Mouse (Mus musculus): ENCODE results near the gene Mtcp1. TPM values are rescaled to one million over a fixed set of nuclear protein-coding genes. Genes with fewer than 3 reads are reported as not detected.

The Mtcp1 gene
- polyA plus RNA-seq, 1 experiment from 2014 or later, result 3.3 TPM

DNA sequence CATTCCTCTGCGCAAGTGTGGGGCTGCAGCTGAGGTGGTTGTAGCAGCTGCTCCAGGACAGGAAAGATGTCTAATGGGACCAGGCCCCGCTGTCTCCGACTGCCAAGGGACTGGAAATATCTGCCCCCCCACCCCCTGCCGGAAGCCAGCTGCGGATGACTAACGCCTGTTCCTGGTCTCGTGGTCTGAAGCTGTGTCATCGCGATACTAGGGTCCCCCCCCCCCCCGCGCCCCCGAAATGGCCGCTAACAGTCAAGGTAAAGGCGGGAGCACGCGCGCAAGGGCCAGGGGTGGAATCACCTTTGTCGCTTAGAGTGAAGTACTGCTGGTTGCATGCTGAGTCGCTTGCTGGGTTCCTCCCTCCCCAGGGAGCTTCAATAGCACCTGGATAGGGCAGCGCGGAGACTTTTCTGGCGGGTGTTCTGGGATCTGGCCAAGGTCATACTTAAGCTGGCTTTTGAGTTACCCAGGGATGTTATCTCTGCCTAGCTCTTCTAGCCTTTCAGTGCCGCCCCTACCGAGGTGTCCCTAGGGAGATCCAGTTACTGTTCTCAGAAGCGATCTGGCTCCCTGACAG lies 34.1 kb downstream of the Mtcp1 start, which contains the start of the genes Fundc2 and F8:
Fundc2 (plus strand) TSS at position 205 of the 577 bp plus-strand sequence.
F8 (minus strand) TSS at position 421 of the 577 bp plus-strand sequence.
- peak within 1 kb of the TSS; percentile 76 for H3K9ac ChIP-seq (replicated peaks)
- H3K36me3 ChIP-seq (replicated peaks; ENCODE audit: insufficient read depth, low read length), result no peaks in the 10 kb centered on the region
- no peaks in the 10 kb centered on the region for H3K4me1 ChIP-seq (ENCODE audit: insufficient read depth)
- 17% methylated on average over 21 of the region's 25 CpGs for WGBS (ENCODE audit: insufficient replicate concordance)
- TF ChIP-seq EP300 (IDR thresholded peaks at IDR 0.05; ENCODE audit: low read depth), result peak; percentile 73; the same call in 1 of the 2 replicates
- no peak for TF ChIP-seq CTCF (IDR thresholded peaks at IDR 0.05; ENCODE audit: low read depth)
- DNase-seq (peak; percentile 87), ATAC-seq (peak; percentile 95)
- peak within 1 kb of the TSS; percentile 87 for H3K27ac ChIP-seq (ENCODE audit: low read depth)
- peak within 1 kb of the TSS; percentile 61 for H3K4me3 ChIP-seq (ENCODE audit: low read depth, low read length)
- no peaks in the 10 kb centered on the region for H3K27me3 ChIP-seq (ENCODE audit: insufficient read depth, low read length)
- H3K4me2 ChIP-seq (ENCODE audit: low read depth, low read length), result peak within 1 kb of the TSS; percentile 65
- H3K9me3 ChIP-seq (ENCODE audit: low read length), result no peaks in the 10 kb centered on the region

DNA sequence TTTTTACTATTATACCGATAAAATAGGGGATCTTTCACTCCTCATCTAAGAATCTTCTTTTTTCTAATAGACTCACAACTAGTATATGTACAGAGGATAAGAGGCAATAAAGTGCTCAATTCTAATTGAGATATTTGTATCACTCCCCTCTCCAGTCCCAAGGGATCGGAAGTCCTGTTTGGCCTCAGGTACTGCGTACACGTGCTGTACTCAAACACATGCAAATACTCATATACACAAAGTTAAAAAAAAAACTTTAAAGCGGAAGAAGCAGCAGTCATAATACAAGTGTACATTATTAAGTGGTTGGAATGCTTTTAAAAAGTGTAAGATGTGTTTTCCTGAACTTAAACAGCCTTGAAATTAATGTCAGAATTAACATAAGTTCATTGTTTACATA lies 34.7 kb downstream of the Mtcp1 start:
- H3K27ac ChIP-seq (ENCODE audit: low read depth), result peak overlapping the region; percentile 87
- H3K27me3 ChIP-seq (ENCODE audit: insufficient read depth, low read length), result no peaks in the 10 kb centered on the region
- WGBS (ENCODE audit: insufficient replicate concordance), result 69% methylated on average over 5 of the region's 5 CpGs
- peak overlapping the region; percentile 65 for H3K4me2 ChIP-seq (ENCODE audit: low read depth, low read length)
- DNase-seq, result no peak
- H3K9me3 ChIP-seq (ENCODE audit: low read length), result no peaks in the 10 kb centered on the region
- ATAC-seq, result no peak
- no peak for TF ChIP-seq CTCF (IDR thresholded peaks at IDR 0.05; ENCODE audit: low read depth)
- no peak for TF ChIP-seq EP300 (IDR thresholded peaks at IDR 0.05; ENCODE audit: low read depth)
- no peak overlapping the region; the same call in 1 of the 2 replicates for H3K9ac ChIP-seq (replicated peaks)
- peak overlapping the region; percentile 61 for H3K4me3 ChIP-seq (ENCODE audit: low read depth, low read length)
- no peaks in the 10 kb centered on the region for H3K4me1 ChIP-seq (ENCODE audit: insufficient read depth)
- H3K36me3 ChIP-seq (replicated peaks; ENCODE audit: insufficient read depth, low read length), result no peaks in the 10 kb centered on the region

DNA sequence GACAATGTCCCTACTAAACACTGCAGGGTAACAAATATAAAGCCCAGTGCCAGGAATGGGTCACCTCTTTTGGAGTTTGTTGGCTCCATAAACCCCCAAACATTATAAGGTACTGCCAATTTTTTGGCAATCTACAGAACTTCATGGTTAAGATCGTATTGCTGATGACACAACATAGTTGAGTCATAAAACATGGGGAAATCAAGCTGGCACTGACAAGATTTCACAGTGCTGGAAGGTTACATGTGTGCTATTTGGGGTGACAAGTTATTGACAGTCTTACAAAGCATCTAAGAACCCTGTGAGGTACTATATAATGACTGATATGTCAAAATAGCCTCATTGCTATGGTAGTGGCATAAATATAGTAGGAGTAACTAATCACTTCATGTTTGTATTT lies 35.2 kb downstream of the Mtcp1 start:
- no peaks in the 10 kb centered on the region for H3K4me1 ChIP-seq (ENCODE audit: insufficient read depth)
- H3K27me3 ChIP-seq (ENCODE audit: insufficient read depth, low read length), result no peaks in the 10 kb centered on the region
- H3K4me3 ChIP-seq (ENCODE audit: low read depth, low read length), result no peak overlapping the region
- peak overlapping the region; percentile 65; the same call in 1 of the 2 replicates for H3K4me2 ChIP-seq (ENCODE audit: low read depth, low read length)
- TF ChIP-seq CTCF (IDR thresholded peaks at IDR 0.05; ENCODE audit: low read depth), result no peak
- TF ChIP-seq EP300 (IDR thresholded peaks at IDR 0.05; ENCODE audit: low read depth), result no peak
- ATAC-seq, result no peak
- H3K9ac ChIP-seq (replicated peaks), result no peak overlapping the region
- no peak for DNase-seq
- H3K36me3 ChIP-seq (replicated peaks; ENCODE audit: insufficient read depth, low read length), result no peaks in the 10 kb centered on the region
- 62% methylated on average over 1 of the region's 1 CpGs for WGBS (ENCODE audit: insufficient replicate concordance)
- no peaks in the 10 kb centered on the region for H3K9me3 ChIP-seq (ENCODE audit: low read length)
- H3K27ac ChIP-seq (ENCODE audit: low read depth), result no peak overlapping the region

DNA sequence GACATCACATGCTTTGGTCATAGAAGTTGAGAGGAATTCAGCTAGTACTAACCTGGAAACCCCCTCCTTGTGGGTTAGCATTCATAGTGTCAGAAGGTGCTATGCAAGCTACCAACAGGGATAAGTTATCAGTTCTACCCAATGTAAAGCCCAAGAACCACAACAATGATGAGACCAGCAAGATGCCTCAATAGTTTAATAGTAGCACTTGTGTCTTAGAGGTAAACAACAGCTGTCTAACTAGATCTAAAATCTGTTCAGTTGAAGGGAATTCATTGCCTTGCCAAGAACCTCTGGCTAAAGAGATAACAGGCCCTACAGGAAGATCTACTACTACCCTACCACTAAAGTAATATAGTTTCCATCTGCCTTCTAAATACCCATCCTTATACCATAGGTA lies 39.6 kb downstream of the Mtcp1 start:
- Histone ChIP-seq H3K4me3 (ENCODE audit: low read depth, low read length) (no peak overlapping the region), H3K9me3 (ENCODE audit: low read length) (no peaks in the 10 kb centered on the region), H3K27ac (ENCODE audit: low read depth) (no peak overlapping the region), H3K36me3 (replicated peaks; ENCODE audit: insufficient read depth, low read length) (no peaks in the 10 kb centered on the region), H3K27me3 (ENCODE audit: insufficient read depth, low read length) (no peaks in the 10 kb centered on the region), H3K9ac (replicated peaks) (no peak overlapping the region), H3K4me1 (ENCODE audit: insufficient read depth) (no peaks in the 10 kb centered on the region), H3K4me2 (ENCODE audit: low read depth, low read length) (no peak overlapping the region)
- DNase-seq (no peak), ATAC-seq (peak; percentile 64)
- TF ChIP-seq EP300 (IDR thresholded peaks at IDR 0.05; ENCODE audit: low read depth) (peak; percentile 78), CTCF (IDR thresholded peaks at IDR 0.05; ENCODE audit: low read depth) (no peak)

DNA sequence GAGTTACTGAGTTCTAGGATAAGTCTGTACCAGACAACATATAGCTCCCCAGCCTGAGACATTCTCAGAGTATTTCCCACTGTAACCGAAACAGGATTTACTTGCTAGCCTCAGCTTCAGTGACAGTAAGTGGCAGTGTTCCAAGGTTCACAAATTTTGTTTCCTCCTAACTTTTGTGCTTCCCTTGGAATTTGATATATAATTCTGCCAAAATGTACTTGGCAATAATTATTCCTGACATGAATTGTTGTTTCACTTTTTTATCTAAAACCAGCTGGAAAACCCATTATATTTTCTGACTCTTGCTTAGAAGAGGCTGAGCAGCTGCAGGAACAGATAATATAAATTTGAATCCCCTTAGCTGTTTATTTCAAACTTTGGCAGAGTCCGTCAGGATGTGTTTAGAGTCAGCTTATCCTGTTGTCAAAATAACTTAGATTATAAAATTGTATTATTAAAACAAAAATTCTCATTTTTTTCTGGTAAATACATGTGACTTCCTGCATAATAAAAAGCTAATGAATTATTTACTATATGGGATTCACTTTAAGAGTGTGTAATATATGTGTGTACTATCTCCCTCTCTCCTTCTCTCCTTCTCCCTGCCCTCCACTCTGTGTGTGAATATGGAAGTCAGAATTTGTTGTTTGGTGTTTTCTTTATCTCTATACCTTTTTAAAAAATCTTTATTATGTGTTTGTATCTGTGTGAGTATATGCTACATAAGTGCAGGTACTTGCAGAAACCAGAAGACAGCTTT lies 43.5 kb downstream of the Mtcp1 start:
- no peaks in the 10 kb centered on the region for H3K4me1 ChIP-seq (ENCODE audit: insufficient read depth)
- H3K27ac ChIP-seq (ENCODE audit: low read depth), result no peak overlapping the region
- H3K9ac ChIP-seq (replicated peaks), result no peak overlapping the region
- no peaks in the 10 kb centered on the region for H3K27me3 ChIP-seq (ENCODE audit: insufficient read depth, low read length)
- no peaks in the 10 kb centered on the region for H3K36me3 ChIP-seq (replicated peaks; ENCODE audit: insufficient read depth, low read length)
- ATAC-seq, result no peak
- H3K4me3 ChIP-seq (ENCODE audit: low read depth, low read length), result no peak overlapping the region
- no peak for TF ChIP-seq CTCF (IDR thresholded peaks at IDR 0.05; ENCODE audit: low read depth)
- TF ChIP-seq EP300 (IDR thresholded peaks at IDR 0.05; ENCODE audit: low read depth), result no peak
- no peak overlapping the region for H3K4me2 ChIP-seq (ENCODE audit: low read depth, low read length)
- no peak for DNase-seq
- H3K9me3 ChIP-seq (ENCODE audit: low read length), result no peaks in the 10 kb centered on the region
- 61% methylated on average over 2 of the region's 2 CpGs for WGBS (ENCODE audit: insufficient replicate concordance)

DNA sequence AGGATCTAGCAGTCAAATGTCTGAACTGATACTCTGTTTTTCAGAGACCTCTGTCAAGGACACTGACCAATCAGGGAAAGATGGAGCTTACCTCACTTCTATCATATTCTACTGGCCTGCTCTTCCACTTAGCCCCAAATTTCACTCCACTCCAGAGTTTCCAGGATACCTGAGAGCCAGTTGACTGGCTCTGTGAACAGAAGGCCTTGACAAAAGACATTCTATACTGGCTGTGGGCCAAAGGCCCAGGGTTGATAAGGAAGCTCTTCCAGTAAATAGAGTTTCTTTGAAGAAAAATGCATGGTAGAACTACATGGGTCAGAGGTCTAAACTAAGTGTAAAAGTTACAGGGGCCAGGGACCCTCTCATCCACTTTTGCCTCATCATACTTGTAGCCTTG lies 46.2 kb downstream of the Mtcp1 start:
- no peak overlapping the region for H3K4me2 ChIP-seq (ENCODE audit: low read depth, low read length)
- no peak for DNase-seq
- H3K27me3 ChIP-seq (ENCODE audit: insufficient read depth, low read length), result no peaks in the 10 kb centered on the region
- no peaks in the 10 kb centered on the region for H3K36me3 ChIP-seq (replicated peaks; ENCODE audit: insufficient read depth, low read length)
- no peak for ATAC-seq
- no peak overlapping the region for H3K9ac ChIP-seq (replicated peaks)
- no peak for TF ChIP-seq EP300 (IDR thresholded peaks at IDR 0.05; ENCODE audit: low read depth)
- no peak for TF ChIP-seq CTCF (IDR thresholded peaks at IDR 0.05; ENCODE audit: low read depth)
- H3K9me3 ChIP-seq (ENCODE audit: low read length), result no peaks in the 10 kb centered on the region
- H3K4me1 ChIP-seq (ENCODE audit: insufficient read depth), result no peaks in the 10 kb centered on the region
- no peak overlapping the region for H3K27ac ChIP-seq (ENCODE audit: low read depth)
- no peak overlapping the region for H3K4me3 ChIP-seq (ENCODE audit: low read depth, low read length)

Other genes starting within 250 kb of the Mtcp1 start
- 25.8 and 26.4 TPM in 2 replicates for gene Fundc2, start 34.2 kb downstream of the Mtcp1 start, polyA plus RNA-seq (2015; fragmentation: Nextera tagmentation; extraction: Ambion mirVana)
- 4.2 and 4.8 TPM in 2 replicates for gene F8, start 34.0 kb downstream of the Mtcp1 start, polyA plus RNA-seq (2015; fragmentation: Nextera tagmentation; extraction: Ambion mirVana)
- gene Cmc4, start within 50 bp of the Mtcp1 start, polyA plus RNA-seq (2015; fragmentation: Nextera tagmentation; extraction: Ambion mirVana), result 13.9 and 14.2 TPM in 2 replicates
- gene Brcc3, start within 50 bp of the Mtcp1 start, polyA plus RNA-seq (2015; fragmentation: Nextera tagmentation; extraction: Ambion mirVana), result 19.5 and 20.7 TPM in 2 replicates
- gene Vbp1, start 97.7 kb upstream of the Mtcp1 start, polyA plus RNA-seq (2015; fragmentation: Nextera tagmentation; extraction: Ambion mirVana), result 61.6 and 62.9 TPM in 2 replicates
- 0.04 TPM in 1 of 2 replicates, not detected in the other for gene Rab39b, start 161.6 kb upstream of the Mtcp1 start, polyA plus RNA-seq (2015; fragmentation: Nextera tagmentation; extraction: Ambion mirVana)

Measured in liver, postnatal 0 days (tissue).